Mouse (Mus musculus): ENCODE measurements around the gene Stk32c.

DNA sequence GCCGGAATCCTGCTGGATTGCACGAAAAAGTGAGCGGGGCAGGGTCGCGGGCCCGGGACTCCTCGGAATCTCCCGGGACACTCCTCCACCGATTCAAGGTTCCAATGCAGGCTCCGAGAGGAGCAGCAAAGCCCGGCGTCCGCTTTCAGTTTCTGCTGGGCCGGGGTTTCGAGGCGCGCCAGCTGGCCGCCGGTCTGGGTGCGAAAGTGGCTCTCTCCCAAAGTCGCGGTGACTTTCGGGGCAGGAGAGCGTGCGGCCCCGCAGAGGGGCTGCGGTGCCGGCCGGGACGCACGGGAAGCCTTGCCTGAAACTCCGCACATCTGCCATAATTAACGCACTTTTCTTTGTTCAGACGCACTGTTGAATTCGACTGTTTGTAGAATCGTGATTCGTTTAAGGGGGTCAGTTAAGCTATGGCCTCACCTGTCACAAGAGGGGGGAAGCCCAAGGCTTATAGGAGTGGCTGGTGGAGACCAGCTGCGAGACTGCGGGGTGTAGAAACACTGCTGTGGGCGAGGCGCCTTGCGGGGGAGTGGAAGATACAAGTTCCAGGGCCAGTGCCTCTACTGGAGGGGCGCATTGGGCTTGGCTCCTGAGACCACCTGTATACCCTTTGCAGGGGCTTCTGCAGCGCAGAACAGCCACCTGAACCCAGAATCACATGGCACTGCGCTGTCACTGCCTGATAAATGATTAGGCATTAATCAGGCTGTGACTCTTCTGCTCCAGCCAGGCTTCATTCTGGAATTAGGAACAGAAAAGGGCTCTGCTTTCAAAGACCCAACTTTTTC, 35.7 kb upstream of the Stk32c start:
- TF ChIP-seq POLR2A (IDR thresholded peaks at IDR 0.05; ENCODE audit: low read depth, low read length) = no peak
- no peak for TF ChIP-seq CTCF (IDR thresholded peaks at IDR 0.05; ENCODE audit: extremely low read depth, insufficient read depth, insufficient read length, insufficient replicate concordance)

Data from spleen, adult 2 months (tissue).